Comparison of ENCODE assay signal across 10 mouse cellular contexts in genomic region chr2:165470167-165470566, GRCm38 (mm10). TPM values are rescaled to one million over a fixed set of nuclear protein-coding genes. Genes with fewer than 3 reads are reported as not detected.
DNase-seq lines count a peak whose midpoint lies in the region; ATAC-seq and TF ChIP-seq lines count a peak whose summit lies in the region.
"Had no signal": no experiment of that assay in that cellular context is flagged by ENCODE, and none has a peak within 500 bp of the region (broad histone marks: within the 10 kb centered on the region; RNA-seq: fewer than 3 reads in every experiment).

No protein-coding gene starts in this region.

- no peak overlapping the region for H3K4me2 ChIP-seq in heart, embryonic 12.5 days
- no peak overlapping the region for H3K4me2 ChIP-seq in midbrain, postnatal 0 days (ENCODE audit: low read depth, low read length, poor library complexity, severe bottlenecking)
- no peak overlapping the region for H3K4me2 ChIP-seq in midbrain, embryonic 16.5 days (ENCODE audit: low read length)
- no peak overlapping the region for H3K4me2 ChIP-seq in stomach, postnatal 0 days (replicated peaks; ENCODE audit: low read depth)

- H3K79me2 ChIP-seq in heart, adult 2 months (replicated peaks; ENCODE audit: control insufficient read depth, insufficient read depth, low read length) = no peaks in the 10 kb centered on the region

- WGBS in heart, adult 2 months = 31% methylated on average over 5 of the region's 5 CpGs
- 29% methylated on average over 5 of the region's 5 CpGs for WGBS in heart, embryonic 12.5 days
- 44% methylated on average over 5 of the region's 5 CpGs for WGBS in midbrain, postnatal 0 days
- 38% methylated on average over 5 of the region's 5 CpGs for WGBS in midbrain, embryonic 16.5 days
- WGBS in stomach, postnatal 0 days = 21% methylated on average over 5 of the region's 5 CpGs

- intact Hi-C loops in heart, adult 2 months (cut with DNase I) = no loop called here

- H3K4me3 ChIP-seq in heart, adult 2 months = no peak overlapping the region
- no peak overlapping the region for H3K4me3 ChIP-seq in heart, embryonic 12.5 days
- H3K4me3 ChIP-seq in midbrain, postnatal 0 days (ENCODE audit: low read depth, low read length) = no peak overlapping the region
- H3K4me3 ChIP-seq in midbrain, embryonic 16.5 days (ENCODE audit: low read depth, low read length) = no peak overlapping the region
- no peak overlapping the region for H3K4me3 ChIP-seq in stomach, postnatal 0 days (ENCODE audit: low read depth, low read length)

- peak; percentile 20; the same call in 1 of the 2 replicates for TF ChIP-seq CTCF in heart, adult 2 months (IDR thresholded peaks at IDR 0.05)
- peak; percentile 35 for TF ChIP-seq CTCF in midbrain, postnatal 0 days (IDR thresholded peaks at IDR 0.05)
- peak; percentile 62 for TF ChIP-seq CTCF in stomach, postnatal 0 days (IDR thresholded peaks at IDR 0.05; ENCODE audit: low read depth)

- no peak for ATAC-seq in heart, embryonic 12.5 days (ENCODE audit: insufficient number of reproducible peaks, low FRiP score)
- no peak for ATAC-seq in midbrain, postnatal 0 days (ENCODE audit: low FRiP score)
- no peak for ATAC-seq in midbrain, embryonic 16.5 days
- ATAC-seq in stomach, postnatal 0 days (ENCODE audit: low FRiP score, low TSS enrichment) = no peak

- no peaks in the 10 kb centered on the region for H3K9me3 ChIP-seq in heart, embryonic 12.5 days (replicated peaks)
- H3K9me3 ChIP-seq in midbrain, postnatal 0 days (ENCODE audit: low read length) = no peaks in the 10 kb centered on the region
- no peaks in the 10 kb centered on the region for H3K9me3 ChIP-seq in midbrain, embryonic 16.5 days (replicated peaks; ENCODE audit: control insufficient read depth, low read length, poor library complexity, severe bottlenecking)
- no peaks in the 10 kb centered on the region for H3K9me3 ChIP-seq in stomach, postnatal 0 days (ENCODE audit: control insufficient read depth, low read length)
- H3K9me3 ChIP-seq: G1E had no signal

- no peaks in the 10 kb centered on the region for H3K36me3 ChIP-seq in heart, adult 2 months (ENCODE audit: control insufficient read depth, insufficient read depth, low read length)
- H3K36me3 ChIP-seq in heart, embryonic 12.5 days = no peaks in the 10 kb centered on the region
- H3K36me3 ChIP-seq in midbrain, postnatal 0 days (ENCODE audit: insufficient read depth, low read length) = no peaks in the 10 kb centered on the region
- no peaks in the 10 kb centered on the region for H3K36me3 ChIP-seq in midbrain, embryonic 16.5 days (ENCODE audit: control insufficient read depth, insufficient read depth, low read length)
- H3K36me3 ChIP-seq in stomach, postnatal 0 days (ENCODE audit: control insufficient read depth, insufficient read depth, low read length) = no peaks in the 10 kb centered on the region
- H3K36me3 ChIP-seq: G1E had no signal

- peaks cover 3% of the 10 kb centered on the region for H3K27me3 ChIP-seq in heart, adult 2 months (ENCODE audit: control insufficient read depth, insufficient read depth, low read length)
- peaks cover 63% of the 10 kb centered on the region for H3K27me3 ChIP-seq in heart, embryonic 12.5 days (replicated peaks)
- H3K27me3 ChIP-seq in midbrain, postnatal 0 days (ENCODE audit: insufficient read depth, low read length) = peaks cover 11% of the 10 kb centered on the region
- peaks cover 16% of the 10 kb centered on the region; the same call in 1 of the 2 replicates for H3K27me3 ChIP-seq in midbrain, embryonic 16.5 days (ENCODE audit: control insufficient read depth, insufficient read depth, low read depth, low read length)
- peaks cover 5% of the 10 kb centered on the region; the same call in 1 of the 2 replicates for H3K27me3 ChIP-seq in stomach, postnatal 0 days (ENCODE audit: control insufficient read depth, insufficient read depth, low read length)

- H3K4me1 ChIP-seq in heart, adult 2 months (ENCODE audit: control insufficient read depth, insufficient read depth, low read length) = no peaks in the 10 kb centered on the region
- peaks cover 7% of the 10 kb centered on the region for H3K4me1 ChIP-seq in heart, embryonic 12.5 days (replicated peaks)
- peaks cover 3% of the 10 kb centered on the region; the same call in 1 of the 2 replicates for H3K4me1 ChIP-seq in midbrain, postnatal 0 days (ENCODE audit: insufficient read depth, low read length)
- peaks cover 6% of the 10 kb centered on the region for H3K4me1 ChIP-seq in midbrain, embryonic 16.5 days (ENCODE audit: control insufficient read depth, insufficient read depth, low read length)
- no peaks in the 10 kb centered on the region for H3K4me1 ChIP-seq in stomach, postnatal 0 days (replicated peaks; ENCODE audit: control insufficient read depth, insufficient read depth)

- no peak overlapping the region for H3K9ac ChIP-seq in heart, adult 2 months (ENCODE audit: low read depth, low read length)
- H3K9ac ChIP-seq in heart, embryonic 12.5 days = no peak overlapping the region
- H3K9ac ChIP-seq in midbrain, postnatal 0 days (replicated peaks; ENCODE audit: low read length, poor library complexity, severe bottlenecking) = no peak overlapping the region
- H3K9ac ChIP-seq in midbrain, embryonic 16.5 days (ENCODE audit: low read depth, low read length) = no peak overlapping the region
- H3K9ac ChIP-seq in stomach, postnatal 0 days (ENCODE audit: low read length) = no peak overlapping the region

- no peak overlapping the region for H3K27ac ChIP-seq in heart, adult 2 months
- no peak overlapping the region for H3K27ac ChIP-seq in heart, embryonic 12.5 days (ENCODE audit: poor library complexity, severe bottlenecking)
- H3K27ac ChIP-seq in midbrain, postnatal 0 days (ENCODE audit: low read depth, low read length) = no peak overlapping the region
- H3K27ac ChIP-seq in midbrain, embryonic 16.5 days (ENCODE audit: low read length) = no peak overlapping the region
- no peak overlapping the region for H3K27ac ChIP-seq in stomach, postnatal 0 days (replicated peaks)

- peak; percentile 25 to 26 for DNase-seq in heart, adult 2 months
- no peak for DNase-seq in midbrain, postnatal 0 days (ENCODE audit: low spot score)
- DNase-seq in induced T-regulatory cell, adult 2 months (ENCODE audit: low read depth) = peak; percentile 12
- no peak for DNase-seq in stomach, postnatal 0 days (ENCODE audit: low spot score)
- DNase-seq in adrenal gland, postnatal 4 days (ENCODE audit: low spot score in 2 of 2) = no peak
- DNase-seq in natural killer cell, adult 2 months (ENCODE audit: low spot score in 2 of 2) = no peak
- DNase-seq: cerebellum, adult 8-10 months had no signal

- TF ChIP-seq EP300 in heart, adult 2 months (IDR thresholded peaks at IDR 0.05; ENCODE audit: insufficient read depth, low read depth, low read length) = no peak
- no peak for TF ChIP-seq EP300 in stomach, postnatal 0 days (optimal IDR thresholded peaks at IDR 0.05)

- TF ChIP-seq POLR2A in heart, adult 2 months (IDR thresholded peaks at IDR 0.05; ENCODE audit: insufficient read depth, low read depth, low read length) = no peak

RNA-seq across cellular contexts. Expression of gene Slc13a3, which starts 2.9 kb away (rescaled TPM):
- total RNA-seq in heart, adult 2 months (2021) = under 1 TPM; 0.31 to 0.68 TPM
- polyA plus RNA-seq in heart, adult 2 months (2012; rRNA removed) = 0.29 and 0.35 TPM in 2 replicates
- polyA plus RNA-seq in heart, embryonic 12.5 days (2016; fragmentation: Nextera tagmentation; extraction: Ambion mirVana) = 0.06 and 0.19 TPM in 2 replicates
- total RNA-seq in midbrain, postnatal 0 days (2014; rRNA removed) = 25.5 and 32.1 TPM in 2 replicates
- 17.4 and 20.3 TPM in 2 replicates for polyA plus RNA-seq in midbrain, postnatal 0 days (2015; fragmentation: Nextera tagmentation; extraction: Ambion mirVana)
- 8.4 and 10.6 TPM in 2 replicates for polyA plus RNA-seq in midbrain, embryonic 16.5 days (2015; fragmentation: Nextera tagmentation; extraction: Ambion mirVana)
- 0.34 and 0.64 TPM in 2 replicates for polyA plus RNA-seq in stomach, postnatal 0 days (2015; fragmentation: Nextera tagmentation; extraction: Ambion mirVana)
- total RNA-seq in adrenal gland, postnatal 4 days (2021) = 10 to 100 TPM; 10.3 to 17.0 TPM
- polyA plus RNA-seq: G1E had no signal

RNA-seq across cellular contexts. Expression of gene Trp53rka, which starts 23.0 kb away (rescaled TPM):
- total RNA-seq in heart, adult 2 months (2021) = 1 to 10 TPM; 8.8 to 9.2 TPM
- polyA plus RNA-seq in heart, adult 2 months (2012; rRNA removed) = 10.9 and 14.4 TPM in 2 replicates
- polyA plus RNA-seq in heart, embryonic 12.5 days (2016; fragmentation: Nextera tagmentation; extraction: Ambion mirVana) = 22.6 and 23.2 TPM in 2 replicates
- total RNA-seq in midbrain, postnatal 0 days (2014; rRNA removed) = 37.1 and 54.9 TPM in 2 replicates
- polyA plus RNA-seq in midbrain, postnatal 0 days (2015; fragmentation: Nextera tagmentation; extraction: Ambion mirVana) = 37.0 and 40.3 TPM in 2 replicates
- polyA plus RNA-seq in midbrain, embryonic 16.5 days (2015; fragmentation: Nextera tagmentation; extraction: Ambion mirVana) = 39.4 and 41.7 TPM in 2 replicates
- 19.7 and 21.3 TPM in 2 replicates for polyA plus RNA-seq in stomach, postnatal 0 days (2015; fragmentation: Nextera tagmentation; extraction: Ambion mirVana)
- 10 to 100 TPM; 18.1 to 19.1 TPM for total RNA-seq in adrenal gland, postnatal 4 days (2021)

RNA-seq across cellular contexts. Expression of gene Slc2a10, which starts 33.4 kb away (rescaled TPM):
- total RNA-seq in heart, adult 2 months (2021) = 1 to 10 TPM; 5.0 to 5.8 TPM
- polyA plus RNA-seq in heart, adult 2 months (2012; rRNA removed) = 3.8 and 4.4 TPM in 2 replicates
- 5.7 and 6.3 TPM in 2 replicates for polyA plus RNA-seq in heart, embryonic 12.5 days (2016; fragmentation: Nextera tagmentation; extraction: Ambion mirVana)
- total RNA-seq in midbrain, postnatal 0 days (2014; rRNA removed) = 1.8 and 1.9 TPM in 2 replicates
- polyA plus RNA-seq in midbrain, postnatal 0 days (2015; fragmentation: Nextera tagmentation; extraction: Ambion mirVana) = 2.5 and 2.6 TPM in 2 replicates
- 1.7 and 1.9 TPM in 2 replicates for polyA plus RNA-seq in midbrain, embryonic 16.5 days (2015; fragmentation: Nextera tagmentation; extraction: Ambion mirVana)
- 10.1 and 10.7 TPM in 2 replicates for polyA plus RNA-seq in stomach, postnatal 0 days (2015; fragmentation: Nextera tagmentation; extraction: Ambion mirVana)
- total RNA-seq in adrenal gland, postnatal 4 days (2021) = 1 to 10 TPM; 2.1 to 2.3 TPM
- polyA plus RNA-seq: G1E had no signal

Comparison
In these comparisons a context has a peak if more than half of its experiments do, and no peak if none do; other contexts are left out.
1. DNase-seq: peak in heart, adult 2 months (2 of 2) and induced T-regulatory cell, adult 2 months (single experiment); none in midbrain, postnatal 0 days (single experiment), stomach, postnatal 0 days (single experiment), adrenal gland, postnatal 4 days (0 of 2) and natural killer cell, adult 2 months (0 of 2).
2. Peak in every context shown above with its lines, with median percentiles within 50 percentile points of each other: CTCF ChIP-seq.